Mouse (Mus musculus) midbrain, postnatal 0 days (tissue): ENCODE measurements around the gene Ifnar2. TPM values are rescaled to one million over a fixed set of nuclear protein-coding genes. Genes with fewer than 3 reads are reported as not detected.

Source experiments
- ATAC-seq: fragments of 200-750 bp; cut with Nextera tagmentation; 2 replicates; pipeline ENCODE4 v1.8.0; 2017; ENCODE audit warnings: moderate number of reproducible peaks, mild to moderate bottlenecking, moderate TSS enrichment, moderate library complexity; ENCODE audit not compliant: low FRiP score
- DNase-seq: peaks from one replicate; pipeline ENCODE4 v3.0.0-alpha.2; 2015; ENCODE audit warnings: low spot score
- H3K27ac ChIP-seq: fragments of 300-500 bp; sonication (generic); 2 replicates; pipeline ENCODE4 v1.5.1; 2014; ENCODE audit warnings: low read depth, mild to moderate bottlenecking, low read length, mixed read lengths
- H3K27me3 ChIP-seq: fragments of 300-500 bp; sonication (generic); 2 replicates; pipeline ENCODE4 v1.6.1; 2014; ENCODE audit warnings: low read length, control low read depth, mixed read lengths; ENCODE audit not compliant: insufficient read depth
- H3K36me3 ChIP-seq: fragments of 300-500 bp; sonication (generic); 2 replicates; pipeline ENCODE4 v1.6.1; 2014; ENCODE audit warnings: low read length, control low read depth, mixed read lengths; ENCODE audit not compliant: insufficient read depth
- H3K4me1 ChIP-seq: fragments of 300-500 bp; sonication (generic); 2 replicates; pipeline ENCODE4 v1.6.1; 2014; ENCODE audit warnings: mild to moderate bottlenecking, control low read depth, antibody characterized with exemption, low read length, mixed read lengths; ENCODE audit not compliant: insufficient read depth
- H3K4me2 ChIP-seq: fragments of 300-500 bp; sonication (generic); 2 replicates; pipeline ENCODE4 v1.6.1; 2014; ENCODE audit warnings: low read depth, mild to moderate bottlenecking, low read length, mixed read lengths; ENCODE audit not compliant: poor library complexity, severe bottlenecking
- H3K4me3 ChIP-seq: fragments of 300-500 bp; sonication (generic); 2 replicates; pipeline ENCODE4 v1.5.1; 2014; ENCODE audit warnings: low read depth, mild to moderate bottlenecking, low read length, moderate library complexity
- H3K9ac ChIP-seq: fragments of 300-500 bp; sonication (generic); replicated peaks from 2 replicates; pipeline ENCODE4 v1.6.1; 2014; ENCODE audit warnings: mild to moderate bottlenecking, low read length, moderate library complexity, mixed read lengths; ENCODE audit not compliant: poor library complexity, severe bottlenecking
- H3K9me3 ChIP-seq: fragments of 300-500 bp; sonication (generic); 2 replicates; pipeline ENCODE4 v1.6.1; 2016; ENCODE audit warnings: low read length, control low read depth
- CTCF ChIP-seq: IDR thresholded peaks from 2 replicates; pipeline ENCODE4 v1.5.1; 2016; ENCODE audit warnings: antibody characterized with exemption, mild to moderate bottlenecking
- WGBS: fragments of 180-500 bp; shearing (Covaris S2); extraction: QIAGEN DNeasy Blood & Tissue Kit; methylation state at CpG from one replicate; pipeline ENCODE4 v1.1.7; 2014; 5-methylcytosine and 5-hydroxymethylcytosine counted together
- polyA plus RNA-seq: library from polyadenylated mRNA; unstranded; fragments of >200 nt; fragmentation: Nextera tagmentation; extraction: Ambion mirVana; gene quantifications from 2 replicates; pipeline ENCODE4 v1.2.1, GENCODE M21; 2015
- total RNA-seq: library from RNA; depleted of rRNA; stranded (reverse); fragments of >200 nt; gene quantifications from 2 replicates; pipeline ENCODE4 v1.2.3, GENCODE M21; 2014

Ifnar2 gene
- total and polyA plus RNA-seq, 2 experiments from 2014 or later, result 32.2 to 40.1 TPM

GRCm38 (mm10) chr16:91348588-91349330, 23.8 kb upstream of the Ifnar2 start:
- H3K4me1 ChIP-seq, result no peaks in the 10 kb centered on the region
- no peak overlapping the region for H3K4me2 ChIP-seq
- no peaks in the 10 kb centered on the region for H3K36me3 ChIP-seq
- no peak for ATAC-seq
- H3K27me3 ChIP-seq, result peaks cover 1% of the 10 kb centered on the region
- H3K9ac ChIP-seq, result no peak overlapping the region
- no peak overlapping the region for H3K27ac ChIP-seq
- H3K9me3 ChIP-seq, result no peaks in the 10 kb centered on the region
- 65% methylated on average over 28 of the region's 28 CpGs for WGBS
- no peak for DNase-seq
- TF ChIP-seq CTCF, result no peak
- no peak overlapping the region for H3K4me3 ChIP-seq

GRCm38 (mm10) chr16:91352084-91352562, 20.5 kb upstream of the Ifnar2 start:
- peak; percentile 34; the same call in 1 of the 2 replicates for ATAC-seq
- peak; percentile 91 for DNase-seq
- no peak overlapping the region for H3K4me3 ChIP-seq
- whole genome bisulfite sequencing, result 2% methylated on average over 7 of the region's 7 CpGs
- TF ChIP-seq CTCF, result peak; percentile 96
- H3K27ac ChIP-seq, result no peak overlapping the region
- no peaks in the 10 kb centered on the region for H3K36me3 ChIP-seq
- H3K9me3 ChIP-seq, result no peaks in the 10 kb centered on the region
- no peaks in the 10 kb centered on the region for H3K4me1 ChIP-seq
- peaks cover 12% of the 10 kb centered on the region for H3K27me3 ChIP-seq
- H3K9ac ChIP-seq, result no peak overlapping the region
- no peak overlapping the region for H3K4me2 ChIP-seq

- no peak for ATAC-seq
- Histone ChIP-seq H3K4me2 (no peak overlapping the region), H3K27me3 (peaks cover 14% of the 10 kb centered on the region), H3K4me1 (no peaks in the 10 kb centered on the region), H3K9ac (no peak overlapping the region), H3K36me3 (no peaks in the 10 kb centered on the region), H3K27ac (no peak overlapping the region), H3K9me3 (no peaks in the 10 kb centered on the region), H3K4me3 (no peak overlapping the region)
- WGBS, result 72% methylated on average over 7 of the region's 7 CpGs
- DNase-seq, result no peak
- TF ChIP-seq CTCF, result no peak
Observed at GRCm38 (mm10) chr16:91352749-91353148, 19.8 kb upstream of the Ifnar2 start.

- H3K27me3 ChIP-seq, result peaks cover 15% of the 10 kb centered on the region
- ATAC-seq, result no peak
Observed at GRCm38 (mm10) chr16:91353177-91353576, 19.4 kb upstream of the Ifnar2 start.

GRCm38 (mm10) chr16:91353638-91354037, 18.9 kb upstream of the Ifnar2 start:
- ATAC-seq, result no peak
- Histone ChIP-seq H3K9ac (no peak overlapping the region), H3K4me3 (no peak overlapping the region), H3K36me3 (no peaks in the 10 kb centered on the region), H3K27ac (no peak overlapping the region), H3K9me3 (no peaks in the 10 kb centered on the region), H3K27me3 (peaks cover 15% of the 10 kb centered on the region), H3K4me2 (no peak overlapping the region), H3K4me1 (no peaks in the 10 kb centered on the region)
- DNase-seq, result no peak
- 82% methylated on average over 5 of the region's 5 CpGs for WGBS
- no peak for TF ChIP-seq CTCF

More at GRCm38 (mm10) chr16:91353177-91353576, 19.4 kb upstream of the Ifnar2 start:
- DNase-seq, result no peak
- Histone ChIP-seq H3K4me1 (no peaks in the 10 kb centered on the region), H3K27ac (no peak overlapping the region), H3K9ac (no peak overlapping the region), H3K4me2 (no peak overlapping the region), H3K36me3 (no peaks in the 10 kb centered on the region), H3K4me3 (no peak overlapping the region), H3K9me3 (no peaks in the 10 kb centered on the region)
- 81% methylated on average over 6 of the region's 6 CpGs for WGBS
- TF ChIP-seq CTCF, result no peak

- Histone ChIP-seq H3K4me2 (no peak overlapping the region), H3K27me3 (peaks cover 15% of the 10 kb centered on the region), H3K36me3 (no peaks in the 10 kb centered on the region), H3K9me3 (no peaks in the 10 kb centered on the region), H3K9ac (no peak overlapping the region), H3K27ac (no peak overlapping the region), H3K4me1 (no peaks in the 10 kb centered on the region), H3K4me3 (no peak overlapping the region)
- DNase-seq, result no peak
- no peak for ATAC-seq
- no peak for TF ChIP-seq CTCF
- 75% methylated on average over 4 of the region's 4 CpGs for WGBS
Observed at GRCm38 (mm10) chr16:91354599-91354998, 18.0 kb upstream of the Ifnar2 start.
